Mouse (Mus musculus) right cerebral cortex, postnatal 4 days (tissue): ENCODE measurements around the gene Cuedc1.

Experiments used
- DNase-seq: peaks from one replicate; pipeline ENCODE4 v3.0.0-alpha.2; 2022

Cuedc1 gene

DNA sequence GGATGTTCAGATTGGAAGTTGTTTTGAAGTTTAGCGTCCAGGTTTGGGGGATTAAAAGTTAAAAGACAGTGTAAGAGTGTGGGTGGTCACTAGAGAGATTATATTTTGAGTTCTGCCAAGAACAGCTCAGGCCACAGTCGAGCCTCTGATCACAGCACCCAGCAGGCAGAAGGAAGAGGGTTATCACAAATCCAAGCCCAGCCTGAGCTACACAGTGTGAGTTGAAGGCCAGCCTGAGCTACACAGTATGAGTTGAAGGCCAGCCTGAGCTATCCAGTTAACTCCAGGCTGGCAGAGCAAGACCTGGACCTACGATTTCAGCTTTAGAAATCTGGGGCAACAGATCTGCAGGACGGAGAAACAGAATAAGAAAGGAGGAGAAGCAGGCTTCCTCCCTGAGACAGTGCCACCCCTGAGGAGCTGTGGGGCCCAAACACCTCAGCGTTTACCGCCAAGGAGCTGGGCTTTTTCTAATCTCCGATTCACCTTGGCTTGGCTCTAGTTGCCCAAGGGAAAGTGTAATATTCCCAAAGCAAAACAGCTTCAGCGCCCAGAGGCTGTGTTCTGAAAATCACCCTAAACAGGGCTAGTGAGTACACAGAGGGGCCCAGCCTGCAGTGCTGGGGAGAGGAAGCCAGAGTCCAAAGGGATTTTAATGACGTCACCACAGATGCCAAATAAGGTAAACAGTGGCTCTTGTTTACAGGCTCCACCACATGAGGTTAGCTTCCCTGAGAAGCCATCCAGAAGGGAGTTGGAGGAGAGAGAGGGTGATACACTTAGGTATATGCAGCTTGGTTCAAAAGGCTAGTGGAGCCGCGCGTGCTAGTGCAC lies 143.8 kb downstream of the Cuedc1 start:
- DNase-seq = no peak
